Mouse (Mus musculus) forebrain, embryonic 12.5 days (tissue): ENCODE results near the gene Slc8a3. TPM values are rescaled to one million over a fixed set of nuclear protein-coding genes. Genes with fewer than 3 reads are reported as not detected.

Experiments
- ATAC-seq: fragments of 200-750 bp; cut with Nextera tagmentation; 2 replicates; pipeline ENCODE4 v1.8.0; 2017; ENCODE audit warnings: moderate TSS enrichment; ENCODE audit not compliant: low FRiP score
- H3K27ac ChIP-seq: fragments of 300-500 bp; sonication (generic); 2 replicates; pipeline ENCODE4 v1.5.1; 2016; ENCODE audit warnings: mild to moderate bottlenecking
- H3K27me3 ChIP-seq: fragments of 300-500 bp; sonication (generic); 2 replicates; pipeline ENCODE4 v1.6.1; 2016; ENCODE audit warnings: mild to moderate bottlenecking
- H3K36me3 ChIP-seq: fragments of 300-500 bp; sonication (generic); replicated peaks from 2 replicates; pipeline ENCODE4 v1.6.1; 2016; ENCODE audit warnings: mild to moderate bottlenecking
- H3K4me1 ChIP-seq: fragments of 300-500 bp; sonication (generic); 2 replicates; pipeline ENCODE4 v1.6.1; 2016
- H3K4me2 ChIP-seq: fragments of 300-500 bp; sonication (generic); 2 replicates; pipeline ENCODE4 v1.6.1; 2016; ENCODE audit warnings: mild to moderate bottlenecking, moderate library complexity
- H3K4me3 ChIP-seq: fragments of 300-500 bp; sonication (generic); replicated peaks from 2 replicates; pipeline ENCODE4 v1.5.1; 2016; ENCODE audit warnings: mild to moderate bottlenecking
- H3K9ac ChIP-seq: fragments of 300-500 bp; sonication (generic); 2 replicates; pipeline ENCODE4 v1.6.1; 2016; ENCODE audit warnings: mild to moderate bottlenecking
- H3K9me3 ChIP-seq: fragments of 300-500 bp; sonication (generic); 2 replicates; pipeline ENCODE4 v1.6.1; 2016
- WGBS: fragments of 180-500 bp; shearing (Covaris S2); methylation state at CpG from one replicate; pipeline ENCODE4 v1.1.7; 2016; 5-methylcytosine and 5-hydroxymethylcytosine counted together
- microRNA-seq: library from miRNA; unstranded; fragments of <30 nt; microRNA quantifications from one replicate; pipeline ENCODE4, GENCODE M21; 2017
- polyA plus RNA-seq: library from polyadenylated mRNA; unstranded; fragments of >200 nt; fragmentation: Nextera tagmentation; extraction: Ambion mirVana; gene quantifications from 2 replicates; pipeline ENCODE4 v1.2.1, GENCODE M21; 2016

Slc8a3 gene
- polyA plus RNA-seq, 1 experiment from 2014 or later = 2.2 TPM

DNA sequence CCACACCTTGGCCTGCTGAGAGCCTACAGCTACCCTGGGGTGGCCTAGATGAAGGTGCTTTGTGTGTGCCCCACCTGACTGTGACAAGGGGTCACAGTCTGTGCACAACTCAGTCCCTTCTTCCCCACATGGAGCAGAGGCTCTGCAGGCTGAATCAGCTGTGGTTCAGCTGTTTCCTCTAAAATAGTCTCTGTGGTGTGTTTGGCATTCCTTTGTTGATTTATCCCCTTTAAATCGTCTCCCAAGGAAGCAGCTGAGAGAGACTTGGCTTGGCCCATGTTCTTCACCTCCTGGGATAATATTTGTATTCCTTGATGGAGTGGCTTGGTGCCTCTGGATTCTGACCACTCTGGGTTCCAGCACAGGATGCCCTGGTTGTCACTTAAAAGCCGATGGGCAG, 180.9 kb downstream of the Slc8a3 start:
- no peak for ATAC-seq
- Histone ChIP-seq H3K27me3 (0 out of 2 replicates have a peak, but pooled peaks cover 3% of the 10 kb centered on the region), H3K36me3 (no peaks in the 10 kb centered on the region), H3K4me1 (no peaks in the 10 kb centered on the region), H3K9me3 (no peaks in the 10 kb centered on the region), H3K4me3 (no peak overlapping the region), H3K4me2 (no peak overlapping the region), H3K9ac (no peak overlapping the region), H3K27ac (no peak overlapping the region)
- WGBS = 82% methylated on average over 2 of the region's 2 CpGs

DNA sequence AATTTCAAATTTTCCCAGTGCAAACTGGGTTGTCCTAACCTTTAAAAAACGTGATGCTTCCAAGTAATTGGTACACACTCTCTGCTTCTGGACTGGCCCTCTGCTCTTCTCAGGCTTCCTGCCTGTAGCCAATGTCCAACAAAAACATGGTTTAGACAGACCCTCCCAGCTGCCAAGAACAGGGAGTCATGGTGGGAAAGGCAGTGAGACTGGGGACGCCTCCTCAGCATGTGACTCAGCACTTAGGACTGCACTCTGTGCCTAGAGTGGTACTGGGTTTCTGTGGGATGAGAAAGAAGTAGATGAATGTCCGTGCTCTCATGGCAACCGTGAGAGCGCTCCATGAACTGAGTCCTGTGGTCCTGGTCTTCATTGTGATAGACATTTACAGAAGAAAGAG, 182.1 kb downstream of the Slc8a3 start:
- H3K4me2 ChIP-seq = no peak overlapping the region
- 0 out of 2 replicates have a peak, but pooled peaks cover 3% of the 10 kb centered on the region for H3K27me3 ChIP-seq
- no peaks in the 10 kb centered on the region for H3K36me3 ChIP-seq
- H3K4me1 ChIP-seq = peaks cover 11% of the 10 kb centered on the region
- ATAC-seq = no peak
- 86% methylated on average over 5 of the region's 5 CpGs for WGBS
- no peak overlapping the region for H3K4me3 ChIP-seq
- H3K27ac ChIP-seq = no peak overlapping the region
- no peak overlapping the region for H3K9ac ChIP-seq
- H3K9me3 ChIP-seq = no peaks in the 10 kb centered on the region

DNA sequence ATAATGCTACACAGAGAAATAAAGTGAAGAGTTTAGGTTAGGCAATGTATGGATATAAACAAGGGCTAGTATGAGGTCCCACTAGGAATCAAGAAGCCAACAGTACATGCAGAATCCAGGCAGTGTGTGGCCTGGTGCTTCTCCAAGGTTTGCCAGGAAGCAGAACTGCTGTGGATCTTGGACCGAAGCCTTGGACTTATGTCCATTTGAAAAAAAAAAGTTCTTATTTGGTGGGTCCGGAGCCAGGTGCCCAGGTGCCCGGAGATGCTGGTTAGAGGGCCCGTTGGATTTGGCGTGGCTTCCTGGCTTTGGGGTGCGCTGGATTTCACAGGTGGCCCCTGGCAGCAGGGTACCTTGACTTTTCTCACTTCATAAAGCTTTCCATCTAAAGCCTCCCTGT, 185.0 kb downstream of the Slc8a3 start:
- Histone ChIP-seq H3K4me2 (no peak overlapping the region), H3K9ac (no peak overlapping the region), H3K36me3 (no peaks in the 10 kb centered on the region), H3K9me3 (no peaks in the 10 kb centered on the region), H3K4me3 (no peak overlapping the region), H3K4me1 (peaks cover 19% of the 10 kb centered on the region), H3K27ac (no peak overlapping the region), H3K27me3 (0 out of 2 replicates have a peak, but pooled peaks cover 4% of the 10 kb centered on the region)
- 96% methylated on average over 6 of the region's 6 CpGs for WGBS
- ATAC-seq = no peak

Small RNA genes within 50 kb of the gene (microRNA-seq; reads per million reads assigned to microRNA genes)
- 9.7 reads per million, percentile 27 among the genes with 10 or more reads in this experiment for gene Mir3067

Other genes with a start within 250 kb of the Slc8a3 start
- gene Gm4787, start 46.3 kb upstream of the Slc8a3 start, polyA plus RNA-seq = 0.22 and 0.34 TPM in 2 replicates
- 0.28 and 0.67 TPM in 2 replicates for gene Adam4, start 88.8 kb upstream of the Slc8a3 start, polyA plus RNA-seq
- gene Cox16, start 151.9 kb upstream of the Slc8a3 start, polyA plus RNA-seq = 133 and 136 TPM in 2 replicates
- gene Gm20498, start 199.7 kb upstream of the Slc8a3 start, polyA plus RNA-seq = 23.3 and 24.6 TPM in 2 replicates
- 30.9 and 34.2 TPM in 2 replicates for gene Synj2bp, start 199.7 kb upstream of the Slc8a3 start, polyA plus RNA-seq
- 0.36 and 0.43 TPM in 2 replicates for gene Adam21, start 235.3 kb upstream of the Slc8a3 start, polyA plus RNA-seq